Mouse (Mus musculus) fat pad, adult 2 months (tissue): ENCODE measurements around the gene Nit2.

Experiments
- DNase-seq: peaks from one replicate; pipeline ENCODE4 v3.0.0-alpha.2; 2011; ENCODE audit warnings: low read depth, low spot score; ENCODE audit errors: extremely low read depth

The Nit2 gene

GRCm38 (mm10) chr16:57163694-57164093 lies 3.4 kb downstream of the Nit2 start:
- DNase-seq: no peak

DNA sequence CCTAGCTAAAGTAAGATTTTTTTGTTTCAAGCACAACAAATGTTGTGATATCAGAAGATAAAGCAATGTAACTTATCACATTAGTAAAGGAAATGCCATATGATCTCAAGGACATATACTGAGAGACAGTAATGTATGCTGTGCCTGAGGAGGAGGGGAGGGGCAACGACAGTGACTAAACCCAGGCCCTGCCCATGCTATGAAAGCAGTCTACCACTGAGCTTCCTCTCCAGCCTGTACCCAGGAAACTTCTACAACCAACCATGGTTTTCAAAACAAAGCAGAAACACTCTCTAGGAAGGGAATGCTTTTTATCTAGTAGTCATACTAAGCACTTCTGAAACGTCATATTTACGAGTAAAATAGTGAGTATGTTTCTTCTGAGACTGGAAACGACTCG lies 4.3 kb downstream of the Nit2 start:
- no peak for DNase-seq

DNA sequence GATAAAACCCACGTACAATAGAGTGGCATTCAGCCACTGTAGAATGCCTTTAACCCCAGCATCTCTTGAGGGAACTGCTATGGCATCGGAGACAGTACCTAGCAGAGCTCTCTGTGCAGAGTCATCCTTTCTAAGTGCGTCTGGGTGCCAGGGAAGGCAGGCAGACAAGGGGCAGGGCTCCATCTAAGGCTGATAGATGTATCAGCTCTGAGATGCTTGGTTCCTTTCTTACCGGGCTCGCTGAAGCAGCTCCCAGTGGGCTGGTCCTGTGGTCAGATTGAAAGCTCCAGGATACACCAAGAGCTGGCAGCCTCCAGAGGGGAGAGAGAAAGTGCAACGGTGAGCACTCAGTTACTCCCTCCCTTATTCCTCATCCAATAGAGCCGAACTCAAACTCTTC lies 7.3 kb downstream of the Nit2 start:
- no peak for DNase-seq

DNA sequence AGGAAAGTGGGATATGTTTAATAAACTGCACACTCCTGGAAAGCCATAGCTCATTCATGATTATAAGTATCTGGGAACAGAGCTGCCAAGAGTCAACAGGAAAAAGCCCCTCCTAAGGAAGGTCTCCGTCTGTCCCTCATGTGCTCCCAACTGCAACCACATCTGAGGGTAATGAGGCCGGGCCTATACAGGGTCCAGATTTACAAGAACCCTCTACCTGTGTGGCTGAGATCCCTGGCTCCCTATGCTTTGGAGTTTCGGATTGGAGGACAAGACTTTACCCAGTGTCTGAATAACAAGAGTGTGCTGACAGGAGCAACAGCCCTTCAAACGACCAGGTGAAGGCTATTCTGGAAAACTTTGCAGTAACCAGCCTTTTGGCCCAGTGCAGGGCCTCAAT lies 9.4 kb downstream of the Nit2 start:
- no peak for DNase-seq

DNA sequence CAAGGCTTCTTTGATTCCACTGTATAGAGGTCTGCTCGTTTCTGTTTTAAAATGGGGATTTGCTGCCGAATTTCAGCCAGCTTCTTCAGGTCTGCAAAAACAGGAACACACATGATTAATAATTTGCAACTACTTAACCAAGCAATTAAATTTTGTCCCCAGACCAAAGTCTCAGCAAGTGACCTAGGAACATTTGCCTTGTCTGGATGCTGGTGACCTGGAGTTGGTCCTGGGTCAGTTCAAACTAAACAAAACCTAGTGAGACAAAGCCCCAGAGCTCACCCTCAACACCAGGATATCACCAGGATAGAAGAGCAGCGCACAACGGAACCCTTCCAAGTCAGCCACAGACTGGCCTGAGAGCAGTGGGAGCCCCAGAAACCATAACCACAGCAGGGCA lies 10.1 kb downstream of the Nit2 start:
- no peak for DNase-seq

DNA sequence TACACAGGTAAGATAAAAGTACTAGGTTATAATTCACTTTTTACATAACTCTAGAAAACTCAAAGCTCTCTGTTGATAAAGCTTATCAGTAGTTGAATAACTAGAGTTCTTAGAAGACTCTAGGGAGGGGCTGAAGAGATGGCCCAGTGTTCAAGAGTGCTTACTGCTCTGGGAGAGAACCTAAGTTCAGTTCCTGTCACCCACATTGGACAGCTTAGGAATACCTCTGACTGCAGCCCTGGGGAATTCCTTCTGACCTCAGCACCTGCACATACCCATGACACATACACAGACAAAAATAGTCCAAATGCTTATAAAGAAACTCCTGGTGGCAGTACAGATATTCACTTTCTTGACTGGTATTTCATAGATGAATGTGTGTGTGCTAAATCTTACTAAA lies 11.2 kb downstream of the Nit2 start:
- no peak for DNase-seq

DNA sequence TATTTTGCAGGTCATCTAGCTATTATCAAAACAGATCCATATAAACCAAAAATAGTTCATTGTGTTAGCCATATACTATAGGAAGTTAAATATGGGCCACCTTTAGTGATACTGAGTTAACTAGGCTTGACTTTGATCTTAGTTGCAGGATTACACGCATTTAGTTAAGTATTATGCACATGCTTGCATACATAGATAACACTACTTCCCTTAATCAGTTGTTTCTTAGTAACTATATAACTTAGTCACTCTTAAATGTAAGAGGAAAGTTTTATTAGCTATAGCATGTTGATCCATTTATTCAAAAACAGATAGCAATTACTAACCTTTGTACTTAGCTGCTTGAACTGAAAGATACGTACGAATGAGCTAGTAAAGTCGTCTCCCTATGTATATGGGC lies 15.7 kb downstream of the Nit2 start:
- DNase-seq: no peak

GRCm38 (mm10) chr16:57144741-57145140 lies 22.4 kb downstream of the Nit2 start:
- DNase-seq: no peak

DNA sequence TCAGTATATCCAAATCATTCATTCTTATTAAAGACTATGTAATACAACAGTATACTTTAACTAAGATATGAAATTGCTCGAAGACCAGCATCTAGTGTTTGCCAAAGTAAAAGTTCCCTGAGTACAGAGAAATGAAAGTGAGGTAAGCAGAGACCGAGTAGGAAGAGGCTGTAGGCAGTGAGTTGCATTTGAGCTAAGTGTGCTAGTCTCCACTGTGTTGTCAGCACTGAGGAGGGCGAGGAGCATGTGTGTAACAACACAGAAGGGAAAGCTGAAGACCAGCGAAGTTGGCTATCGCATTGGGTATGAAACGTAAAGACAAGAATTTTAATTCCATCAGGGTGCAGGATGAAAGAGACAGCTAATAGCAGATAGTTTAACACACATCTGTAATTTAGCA lies 33.5 kb downstream of the Nit2 start:
- no peak for DNase-seq

DNA sequence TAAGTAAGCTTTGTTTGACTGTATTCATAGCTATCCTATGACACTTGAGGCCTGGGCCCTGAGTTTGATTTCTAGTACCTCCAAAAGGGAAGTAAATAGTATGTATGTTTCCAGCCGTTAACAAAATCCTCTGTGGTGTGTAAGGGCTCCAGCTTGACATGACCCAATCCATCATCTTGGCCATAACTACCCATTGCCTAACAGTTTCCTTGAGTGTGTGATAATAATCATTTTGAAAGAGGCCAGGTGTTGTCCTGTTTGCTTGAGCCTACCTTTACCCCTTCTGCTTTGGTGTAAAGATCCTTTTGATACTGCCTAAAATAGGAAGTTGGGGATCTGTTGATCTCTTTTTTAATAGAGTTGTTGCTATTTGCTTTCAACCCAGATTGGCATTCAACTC lies 34.8 kb downstream of the Nit2 start:
- DNase-seq: peak; percentile 43

- DNase-seq: no peak
Measured at GRCm38 (mm10) chr16:57131544-57131943, 35.6 kb downstream of the Nit2 start.

- peak; percentile 33 for DNase-seq
Measured at GRCm38 (mm10) chr16:57130752-57131400, 36.3 kb downstream of the Nit2 start.

- DNase-seq: no peak
Measured at GRCm38 (mm10) chr16:57127825-57128224, 39.3 kb downstream of the Nit2 start.

GRCm38 (mm10) chr16:57126268-57126667 lies 40.9 kb downstream of the Nit2 start:
- no peak for DNase-seq

- DNase-seq: no peak
Measured at GRCm38 (mm10) chr16:57122682-57123445, 44.3 kb downstream of the Nit2 start.

DNA sequence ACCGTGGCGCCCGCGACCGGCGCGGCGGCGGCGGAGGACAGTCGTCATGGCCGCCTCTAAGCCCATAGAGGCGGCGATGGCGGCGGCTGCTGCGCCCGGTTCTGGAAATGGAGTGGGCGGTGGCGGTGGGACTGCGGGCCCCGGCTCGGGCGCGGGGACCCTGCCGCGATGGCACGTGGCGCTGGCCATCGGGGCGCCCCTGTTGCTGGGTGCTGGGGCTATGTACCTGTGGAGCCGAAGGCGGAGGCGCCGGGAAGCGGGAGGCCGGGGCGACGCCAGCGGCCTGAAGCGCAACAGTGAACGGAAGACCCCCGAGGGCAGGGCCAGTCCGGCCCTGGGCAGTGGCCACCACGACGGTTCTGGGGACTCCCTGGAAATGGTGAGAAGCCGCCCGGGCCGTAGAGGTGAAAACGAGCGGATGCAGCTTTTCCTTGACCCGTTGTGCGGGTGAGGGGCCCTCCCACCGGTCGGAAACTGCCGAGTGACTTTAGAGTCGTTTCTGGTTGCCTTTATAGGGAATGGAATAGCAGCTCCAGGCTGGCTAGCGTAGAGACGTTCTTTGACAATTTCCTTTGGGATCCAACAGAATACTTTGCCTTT lies 45.2 kb downstream of the Nit2 start:
- no peak for DNase-seq

DNA sequence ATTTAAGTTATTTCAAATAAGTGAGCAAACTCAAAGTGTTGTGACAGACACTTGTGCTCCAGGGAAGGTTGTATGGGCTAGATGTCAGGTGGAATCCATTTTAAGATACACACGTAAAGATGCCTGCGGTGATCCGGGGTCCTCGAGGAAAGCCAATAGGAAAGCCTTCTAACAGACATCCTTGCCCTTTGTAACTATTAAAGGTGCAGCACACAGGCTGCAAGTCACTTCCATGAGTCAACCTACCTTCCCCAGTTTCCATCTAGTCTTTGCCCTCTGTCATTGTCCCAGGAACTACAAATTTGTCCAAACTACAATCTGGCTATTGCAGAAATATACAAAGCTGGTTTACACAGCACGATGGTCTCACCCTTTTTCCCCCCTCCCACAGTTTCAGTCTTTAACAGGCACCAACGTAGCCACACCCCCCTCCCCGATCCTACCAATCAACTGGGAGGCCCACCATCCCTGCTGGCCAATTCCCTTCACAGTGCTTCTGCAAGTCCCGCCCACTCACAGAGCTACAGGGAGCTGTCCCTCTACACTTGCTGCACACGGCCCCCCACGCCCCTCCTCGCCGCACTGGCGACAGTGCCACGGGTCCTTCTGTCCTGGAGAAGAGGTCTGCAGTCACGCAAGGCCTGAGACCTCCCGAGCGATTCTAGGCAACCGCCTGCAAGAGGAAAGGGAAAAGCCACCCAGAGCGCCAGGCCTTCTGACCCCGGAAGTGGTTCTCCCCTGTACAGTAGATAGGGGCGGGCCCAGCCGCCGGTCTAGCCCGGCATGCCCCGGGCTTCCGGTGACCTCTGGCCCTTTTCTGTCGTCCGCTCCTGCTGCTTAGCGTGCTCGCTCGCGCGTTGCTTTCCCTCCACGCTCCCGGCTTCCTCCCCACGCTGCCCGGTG lies 46.0 kb downstream of the Nit2 start, which contains the start of gene Tomm70a:
Tomm70a (plus strand) TSS at position 791 of the 903 bp plus-strand sequence.
- DNase-seq: peak; percentile 67

DNA sequence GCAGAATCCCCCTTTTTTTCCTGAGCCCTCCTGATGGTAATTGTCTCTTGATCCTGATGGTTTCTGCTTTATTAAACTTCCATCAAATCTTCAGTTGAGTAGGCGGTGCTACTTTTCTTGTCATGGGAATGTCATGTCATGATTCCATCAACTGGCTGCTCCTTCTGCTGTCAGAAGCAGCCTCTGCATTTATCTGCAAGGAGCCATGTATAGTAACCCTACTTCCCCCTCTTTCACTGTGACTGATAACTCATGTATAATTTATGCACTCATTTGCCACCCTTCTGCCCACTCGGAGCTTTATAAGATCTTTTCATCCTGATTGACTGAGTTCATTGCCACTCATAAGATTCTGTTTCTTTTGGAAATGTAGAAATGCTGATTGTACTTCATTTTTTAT lies 49.6 kb downstream of the Nit2 start:
- DNase-seq: no peak

- DNase-seq: no peak
Measured at GRCm38 (mm10) chr16:57116066-57116465, 51.1 kb downstream of the Nit2 start.
